Mouse (Mus musculus): Measurements from ENCODE around the gene Ppp1r12c. TPM values are rescaled to one million over a fixed set of nuclear protein-coding genes. Genes with fewer than 3 reads are reported as not detected.

Ppp1r12c gene
- polyA plus RNA-seq, 1 experiment from 2014 or later = 33.6 TPM

- no peaks in the 10 kb centered on the region for H3K9me3 ChIP-seq (ENCODE audit: control insufficient read depth)
- H3K27ac ChIP-seq (ENCODE audit: low read depth, low read length) = no peak overlapping the region
- peaks cover 32% of the 10 kb centered on the region for H3K36me3 ChIP-seq (ENCODE audit: control insufficient read depth, insufficient read depth)
- H3K4me3 ChIP-seq (ENCODE audit: low read depth, low read length) = no peak overlapping the region
- ATAC-seq = 0 out of 2 replicates have a peak, but pooled peaks have one; percentile 3
- H3K9ac ChIP-seq (ENCODE audit: low read depth, low read length) = peak overlapping the region; percentile 11; the same call in 1 of the 2 replicates
- no peaks in the 10 kb centered on the region for H3K27me3 ChIP-seq (replicated peaks; ENCODE audit: control insufficient read depth, insufficient read depth, low read length)
- 32% methylated on average over 9 of the region's 9 CpGs for WGBS
- 0 out of 2 replicates have a peak, but pooled peaks cover 6% of the 10 kb centered on the region for H3K4me1 ChIP-seq (replicated peaks; ENCODE audit: control insufficient read depth, insufficient read depth, low read length)
- no peak for TF ChIP-seq CTCF (IDR thresholded peaks at IDR 0.05; ENCODE audit: low read depth)
- H3K4me2 ChIP-seq (replicated peaks; ENCODE audit: low read depth) = peak overlapping the region; percentile 86
Observed at GRCm38 (mm10) chr7:4498251-4498650, 3.2 kb downstream of the Ppp1r12c start.

- Histone ChIP-seq H3K4me1 (replicated peaks; ENCODE audit: control insufficient read depth, insufficient read depth, low read length) (peaks cover 6% of the 10 kb centered on the region; the same call in 1 of the 2 replicates), H3K4me2 (replicated peaks; ENCODE audit: low read depth) (peak overlapping the region; percentile 32; the same call in 1 of the 2 replicates), H3K36me3 (ENCODE audit: control insufficient read depth, insufficient read depth) (peaks cover 33% of the 10 kb centered on the region), H3K4me3 (ENCODE audit: low read depth, low read length) (no peak overlapping the region), H3K27me3 (replicated peaks; ENCODE audit: control insufficient read depth, insufficient read depth, low read length) (no peaks in the 10 kb centered on the region), H3K9ac (ENCODE audit: low read depth, low read length) (0 out of 2 replicates have a peak overlapping the region, but pooled peaks have one; percentile 11), H3K9me3 (ENCODE audit: control insufficient read depth) (no peaks in the 10 kb centered on the region), H3K27ac (ENCODE audit: low read depth, low read length) (no peak overlapping the region)
- WGBS = 87% methylated on average over 9 of the region's 9 CpGs
- no peak for TF ChIP-seq CTCF (IDR thresholded peaks at IDR 0.05; ENCODE audit: low read depth)
- ATAC-seq = no peak
Observed at GRCm38 (mm10) chr7:4497271-4497903, 4.1 kb downstream of the Ppp1r12c start.

GRCm38 (mm10) chr7:4496468-4496867, 5.0 kb downstream of the Ppp1r12c start:
- Histone ChIP-seq H3K9me3 (ENCODE audit: control insufficient read depth) (no peaks in the 10 kb centered on the region), H3K27me3 (replicated peaks; ENCODE audit: control insufficient read depth, insufficient read depth, low read length) (no peaks in the 10 kb centered on the region), H3K4me1 (replicated peaks; ENCODE audit: control insufficient read depth, insufficient read depth, low read length) (peaks cover 6% of the 10 kb centered on the region; the same call in 1 of the 2 replicates), H3K36me3 (ENCODE audit: control insufficient read depth, insufficient read depth) (peaks cover 33% of the 10 kb centered on the region), H3K9ac (ENCODE audit: low read depth, low read length) (no peak overlapping the region), H3K4me2 (replicated peaks; ENCODE audit: low read depth) (no peak overlapping the region), H3K27ac (ENCODE audit: low read depth, low read length) (no peak overlapping the region), H3K4me3 (ENCODE audit: low read depth, low read length) (no peak overlapping the region)
- ATAC-seq = no peak
- no peak for TF ChIP-seq CTCF (IDR thresholded peaks at IDR 0.05; ENCODE audit: low read depth)
- WGBS = 91% methylated on average over 3 of the region's 3 CpGs

GRCm38 (mm10) chr7:4493991-4494390, 7.5 kb downstream of the Ppp1r12c start:
- TF ChIP-seq CTCF (IDR thresholded peaks at IDR 0.05; ENCODE audit: low read depth) = no peak
- Histone ChIP-seq H3K27me3 (replicated peaks; ENCODE audit: control insufficient read depth, insufficient read depth, low read length) (no peaks in the 10 kb centered on the region), H3K9ac (ENCODE audit: low read depth, low read length) (no peak overlapping the region), H3K9me3 (ENCODE audit: control insufficient read depth) (no peaks in the 10 kb centered on the region), H3K36me3 (ENCODE audit: control insufficient read depth, insufficient read depth) (peaks cover 42% of the 10 kb centered on the region), H3K27ac (ENCODE audit: low read depth, low read length) (no peak overlapping the region), H3K4me3 (ENCODE audit: low read depth, low read length) (no peak overlapping the region), H3K4me1 (replicated peaks; ENCODE audit: control insufficient read depth, insufficient read depth, low read length) (no peaks in the 10 kb centered on the region; the same call in 1 of the 2 replicates), H3K4me2 (replicated peaks; ENCODE audit: low read depth) (no peak overlapping the region)
- 33% methylated on average over 1 of the region's 1 CpGs for WGBS
- no peak for ATAC-seq

GRCm38 (mm10) chr7:4492284-4493224, 8.9 kb downstream of the Ppp1r12c start:
- TF ChIP-seq CTCF (IDR thresholded peaks at IDR 0.05; ENCODE audit: low read depth) = no peak
- peaks cover 48% of the 10 kb centered on the region for H3K36me3 ChIP-seq (ENCODE audit: control insufficient read depth, insufficient read depth)
- H3K27me3 ChIP-seq (replicated peaks; ENCODE audit: control insufficient read depth, insufficient read depth, low read length) = no peaks in the 10 kb centered on the region
- H3K9ac ChIP-seq (ENCODE audit: low read depth, low read length) = no peak overlapping the region
- WGBS = 76% methylated on average over 13 of the region's 13 CpGs
- no peaks in the 10 kb centered on the region; the same call in 1 of the 2 replicates for H3K4me1 ChIP-seq (replicated peaks; ENCODE audit: control insufficient read depth, insufficient read depth, low read length)
- no peak for ATAC-seq
- H3K4me3 ChIP-seq (ENCODE audit: low read depth, low read length) = no peak overlapping the region
- no peak overlapping the region for H3K4me2 ChIP-seq (replicated peaks; ENCODE audit: low read depth)
- no peaks in the 10 kb centered on the region for H3K9me3 ChIP-seq (ENCODE audit: control insufficient read depth)
- peak overlapping the region; percentile 50 for H3K27ac ChIP-seq (ENCODE audit: low read depth, low read length)

GRCm38 (mm10) chr7:4491308-4491707, 10.2 kb downstream of the Ppp1r12c start:
- ATAC-seq = 0 out of 2 replicates have a peak, but pooled peaks have one; percentile 28
- Histone ChIP-seq H3K4me3 (ENCODE audit: low read depth, low read length) (no peak overlapping the region), H3K36me3 (ENCODE audit: control insufficient read depth, insufficient read depth) (peaks cover 50% of the 10 kb centered on the region), H3K9me3 (ENCODE audit: control insufficient read depth) (no peaks in the 10 kb centered on the region), H3K4me2 (replicated peaks; ENCODE audit: low read depth) (no peak overlapping the region), H3K9ac (ENCODE audit: low read depth, low read length) (no peak overlapping the region), H3K4me1 (replicated peaks; ENCODE audit: control insufficient read depth, insufficient read depth, low read length) (no peaks in the 10 kb centered on the region; the same call in 1 of the 2 replicates), H3K27me3 (replicated peaks; ENCODE audit: control insufficient read depth, insufficient read depth, low read length) (no peaks in the 10 kb centered on the region), H3K27ac (ENCODE audit: low read depth, low read length) (no peak overlapping the region)
- no peak for TF ChIP-seq CTCF (IDR thresholded peaks at IDR 0.05; ENCODE audit: low read depth)
- 70% methylated on average over 6 of the region's 6 CpGs for WGBS
